Mouse (Mus musculus) kidney, adult 9 months (tissue): ENCODE results near the gene Rbm8a2.
"Not testable (repeated sequence)": the region's sequence is repeated elsewhere in the genome, so short reads cannot be mapped to it uniquely, and the experiment has no call there.

Source experiments
- DNase-seq: peaks from one replicate; pipeline ENCODE4 v3.0.0; 2022

The Rbm8a2 gene

DNA sequence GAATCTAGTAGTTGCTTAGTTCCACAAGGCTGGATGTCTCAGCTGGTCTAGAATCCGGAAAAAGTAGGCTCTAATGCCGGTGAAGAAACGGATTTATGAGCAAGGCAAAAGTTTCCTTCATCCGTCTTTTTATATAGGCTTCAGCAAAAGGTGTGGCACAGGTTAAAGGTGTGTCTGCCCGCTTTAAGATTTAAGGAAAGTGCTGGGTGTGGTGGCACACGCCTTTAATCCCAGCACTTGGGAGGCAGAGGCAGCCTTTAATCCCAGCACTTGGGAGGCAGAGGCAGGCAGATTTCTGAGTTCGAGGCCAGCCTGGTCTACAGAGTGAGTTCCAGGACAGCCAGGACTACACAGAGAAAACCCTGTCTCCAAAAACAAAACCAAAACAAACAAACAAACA, at the start of gene Rbm8a2:
Gene Rbm8a2, minus strand, starts transcription at position 101 of the 400 bp plus-strand sequence.
- not testable (repeated sequence) for DNase-seq

DNA sequence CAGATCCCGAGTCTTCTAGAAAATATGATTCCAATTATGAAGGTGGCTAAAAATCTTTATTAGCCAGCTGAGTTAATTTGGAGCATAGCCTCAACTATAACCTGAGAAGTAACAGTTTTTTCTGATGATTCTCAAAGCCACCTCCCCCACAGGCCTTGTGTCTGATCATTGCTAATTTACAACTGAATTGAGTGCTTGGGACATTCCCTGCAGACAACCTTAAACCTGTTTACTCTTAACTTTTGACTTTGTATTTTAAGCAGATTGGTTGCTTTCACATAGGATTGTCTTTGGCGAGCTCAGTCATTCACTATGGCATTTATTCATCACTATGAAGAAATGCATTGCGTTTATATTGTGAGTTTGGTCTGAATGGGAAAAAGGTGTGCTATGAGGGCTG, 49.5 kb upstream of the Rbm8a2 start:
- DNase-seq = no peak

- DNase-seq = no peak
These were observed 45.6 kb upstream of the Rbm8a2 start for GRCm38 (mm10) chr1:176024501-176024900.

DNA sequence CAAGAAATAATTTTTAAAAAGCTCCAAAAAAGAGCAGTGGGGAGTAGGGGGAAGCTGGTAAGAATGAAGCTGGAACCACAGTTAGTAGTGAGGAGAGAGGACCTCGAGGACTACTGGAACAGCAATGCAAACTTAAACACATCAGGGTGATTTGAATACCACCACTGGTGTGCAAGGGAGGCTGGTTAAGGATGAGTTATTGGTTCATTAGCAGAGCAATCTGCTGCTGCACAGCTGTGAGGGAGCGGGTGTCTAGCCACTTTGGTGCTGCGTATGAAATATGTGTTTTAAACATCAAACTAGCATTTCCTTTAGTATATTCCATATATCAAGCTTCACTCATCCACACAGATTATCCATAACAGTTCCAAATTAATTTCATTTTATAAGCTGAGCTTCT, 39.6 kb upstream of the Rbm8a2 start:
- no peak for DNase-seq

DNA sequence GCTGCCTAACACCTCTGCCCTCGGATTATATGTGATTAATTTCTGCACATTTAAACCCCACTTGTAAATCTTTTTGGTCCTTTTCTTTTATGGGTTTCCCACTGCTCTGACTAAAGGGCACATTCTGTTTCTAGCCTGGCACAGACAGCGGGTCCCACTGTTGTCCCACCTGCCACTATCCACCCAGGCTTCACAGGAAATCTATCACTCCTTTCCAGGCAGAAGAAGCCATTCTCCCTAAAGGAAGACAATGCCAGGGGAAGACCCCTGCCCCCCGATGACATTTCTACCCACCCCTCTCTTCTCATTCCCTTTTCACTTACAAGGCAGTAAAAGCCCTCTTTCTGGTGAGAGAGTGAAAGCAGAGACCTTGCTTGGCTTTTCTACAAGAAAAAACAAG, 37.2 kb upstream of the Rbm8a2 start:
- DNase-seq = no peak

- DNase-seq = no peak
These were observed 34.8 kb upstream of the Rbm8a2 start for GRCm38 (mm10) chr1:176013497-176014268.

- no peak for DNase-seq
These were observed 32.6 kb upstream of the Rbm8a2 start for GRCm38 (mm10) chr1:176011535-176011934.

GRCm38 (mm10) chr1:176011072-176011471, 32.2 kb upstream of the Rbm8a2 start:
- DNase-seq = no peak

DNA sequence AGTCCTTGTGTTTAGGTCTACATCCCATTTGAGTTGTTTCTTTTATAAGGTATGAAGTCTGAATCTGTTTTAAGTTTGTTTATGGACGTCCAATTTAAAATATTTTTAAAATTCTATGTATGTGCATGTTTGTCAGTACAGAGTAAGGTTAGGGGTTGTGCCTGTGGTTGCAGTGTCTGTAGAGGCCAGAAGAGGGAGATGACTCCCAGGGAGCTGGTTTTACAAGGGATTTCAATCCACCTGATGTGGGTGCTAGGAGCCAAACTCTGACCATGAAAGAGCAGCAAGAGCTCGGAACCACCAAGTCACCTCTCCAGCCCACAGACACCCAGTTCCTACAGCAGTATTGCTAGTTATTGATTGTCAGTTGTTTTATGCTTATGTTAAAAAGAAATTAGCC, 29.5 kb upstream of the Rbm8a2 start:
- no peak for DNase-seq

DNA sequence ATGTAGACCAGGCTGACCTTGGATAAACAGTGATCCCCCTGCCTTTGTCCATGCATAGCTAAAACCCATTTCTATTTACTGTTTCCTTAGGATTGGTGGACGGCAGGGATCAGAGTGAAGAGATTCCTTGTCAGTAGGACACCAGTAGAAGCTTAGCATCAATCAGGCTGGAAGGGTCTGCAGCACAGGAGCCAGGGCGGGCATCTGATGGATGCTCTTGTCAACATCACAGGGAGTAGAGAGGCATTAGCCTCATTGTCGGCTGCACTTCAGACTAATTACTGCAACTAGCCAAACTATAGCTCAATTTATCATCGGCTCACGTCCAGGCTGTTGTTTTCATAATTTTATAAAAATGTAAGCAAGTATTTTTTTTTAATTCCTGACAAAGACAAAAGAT, 21.7 kb upstream of the Rbm8a2 start:
- no peak for DNase-seq

- no peak for DNase-seq
These were observed 18.2 kb upstream of the Rbm8a2 start for GRCm38 (mm10) chr1:175997076-175997651.

DNA sequence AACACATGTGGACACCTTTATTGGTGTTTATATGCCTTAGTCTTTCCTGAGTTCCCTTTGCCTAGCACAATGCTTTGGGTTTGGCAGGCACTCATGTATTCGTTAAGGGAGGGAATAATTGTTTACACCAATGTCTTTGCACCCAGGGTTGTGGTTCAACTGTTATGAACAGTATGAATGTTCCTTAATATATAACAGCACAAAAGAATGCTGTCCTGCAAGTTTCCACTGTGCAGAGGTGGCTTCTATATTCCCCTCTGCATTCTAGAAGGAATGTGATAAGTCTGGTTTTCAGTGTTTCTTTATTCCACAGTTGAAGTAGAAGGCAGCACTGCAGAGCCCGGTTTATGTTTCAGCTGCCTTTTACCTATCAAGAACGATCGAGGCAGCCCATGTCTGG, 10.0 kb upstream of the Rbm8a2 start:
- DNase-seq = peak; percentile 0

DNA sequence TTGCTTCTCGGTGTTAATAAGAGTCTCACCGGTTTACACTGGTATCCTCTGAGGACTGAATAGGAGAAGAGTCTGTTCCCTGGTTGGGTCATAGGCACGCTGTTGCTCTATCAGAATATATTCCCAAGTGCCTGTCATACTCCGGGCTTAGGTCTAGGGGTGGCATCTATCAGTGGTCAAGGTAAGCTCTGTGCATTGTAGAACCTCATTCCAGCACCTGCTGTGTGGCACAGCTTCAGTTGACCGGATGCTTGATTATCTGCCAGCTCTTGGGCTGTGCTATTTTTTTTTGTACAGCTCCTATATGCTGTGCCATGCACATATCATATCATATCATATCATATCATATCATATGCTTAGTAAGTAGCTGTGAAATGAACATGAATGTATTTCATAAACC, 9.5 kb upstream of the Rbm8a2 start:
- DNase-seq = no peak

DNA sequence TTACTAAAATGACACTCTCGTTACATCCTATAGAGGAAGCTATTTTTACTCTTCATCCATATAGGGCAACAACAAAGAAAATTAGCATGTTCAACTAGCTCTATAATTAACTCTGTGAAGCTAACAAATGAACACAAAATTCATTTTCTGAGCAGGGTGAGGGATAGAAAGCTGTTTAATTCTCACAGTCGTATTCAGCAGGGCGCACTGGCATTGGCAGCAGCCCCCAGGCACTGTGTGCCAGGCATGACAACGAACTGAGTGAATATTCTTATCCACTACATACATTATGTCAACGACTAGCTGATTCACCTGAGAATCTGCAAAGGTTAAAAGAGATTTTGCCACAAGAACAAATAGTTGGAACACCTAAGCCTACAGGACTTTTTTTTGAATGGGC, 8.2 kb downstream of the Rbm8a2 start:
- DNase-seq = no peak

DNA sequence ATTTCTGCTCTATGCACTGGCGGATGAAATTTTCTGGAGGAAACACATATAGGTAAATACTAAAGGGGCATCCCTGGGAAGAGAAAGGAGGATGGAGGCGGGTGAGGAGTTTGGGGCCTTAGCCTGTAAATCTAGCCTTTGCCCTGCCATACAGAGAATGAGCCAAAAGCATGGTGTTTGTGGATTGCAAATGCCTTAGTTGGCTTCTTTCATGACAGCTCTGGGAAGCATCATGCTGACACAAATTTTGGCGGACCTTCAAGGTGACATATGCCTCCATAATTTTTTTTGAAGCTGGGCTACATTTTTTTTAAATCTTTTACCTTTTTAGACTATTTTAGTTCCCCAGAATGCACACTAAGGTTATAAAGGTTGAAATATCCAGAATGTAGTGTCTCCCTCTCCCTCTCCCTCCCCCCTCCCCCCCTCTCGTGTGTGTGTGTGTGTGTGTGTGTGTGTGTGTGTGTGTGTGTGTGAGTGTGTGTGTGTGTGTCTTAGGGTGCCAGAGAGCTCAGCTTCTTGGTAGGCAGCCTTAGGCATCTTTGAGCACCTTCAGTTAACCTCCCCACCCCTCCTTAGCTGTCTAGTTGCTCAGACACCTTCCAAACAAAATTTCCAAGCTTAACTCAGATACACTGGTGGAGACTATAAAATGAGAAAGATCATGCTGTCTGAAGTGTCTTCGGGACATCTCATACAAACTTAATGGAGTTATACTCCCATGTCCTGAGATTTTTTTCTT, 11.7 kb downstream of the Rbm8a2 start:
- DNase-seq = no peak

GRCm38 (mm10) chr1:175961786-175962185, 17.1 kb downstream of the Rbm8a2 start:
- no peak for DNase-seq

- DNase-seq = no peak
These were observed 28.1 kb downstream of the Rbm8a2 start for GRCm38 (mm10) chr1:175950851-175951250.

DNA sequence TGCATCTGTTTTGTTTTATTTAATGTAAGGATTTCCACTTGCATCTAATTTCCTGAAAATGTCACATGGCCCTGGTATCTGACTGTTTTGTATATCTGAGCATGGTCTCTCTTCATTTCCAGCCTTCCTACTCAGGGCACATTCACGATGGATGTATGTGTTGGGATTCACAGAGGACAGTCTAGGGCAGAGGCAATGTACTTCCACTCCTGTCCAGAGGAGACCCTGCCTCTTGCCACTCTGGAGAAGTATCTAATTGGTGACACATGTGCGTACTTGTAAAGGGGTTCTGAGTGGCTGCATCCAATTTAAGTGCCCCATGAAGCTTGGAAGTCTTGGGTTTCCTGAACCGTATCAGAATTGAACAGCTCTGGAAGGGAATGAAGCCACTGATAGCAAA, 28.5 kb downstream of the Rbm8a2 start:
- DNase-seq = no peak

- no peak for DNase-seq
These were observed 32.1 kb downstream of the Rbm8a2 start for GRCm38 (mm10) chr1:175946718-175947315.

DNA sequence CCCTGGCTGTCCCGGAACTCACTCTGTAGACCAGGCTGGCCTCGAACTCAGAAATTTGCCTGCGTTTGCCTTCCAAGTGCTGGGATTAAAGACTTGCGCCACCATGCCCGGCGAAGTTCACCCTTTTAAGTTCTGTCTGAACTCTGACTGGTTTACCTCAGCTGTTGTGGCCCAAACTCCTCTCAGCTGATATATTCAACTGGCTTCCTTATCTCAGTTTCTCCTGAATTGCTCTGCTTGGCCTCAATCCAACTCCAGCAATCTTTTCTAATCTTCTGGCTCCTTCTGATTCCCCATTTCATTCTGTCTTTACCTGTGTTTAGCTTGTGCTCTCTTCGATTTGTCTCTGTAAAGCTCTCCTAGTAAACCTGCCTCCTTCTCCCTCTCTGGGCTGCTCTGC, 35.7 kb downstream of the Rbm8a2 start:
- no peak for DNase-seq

- DNase-seq = no peak
These were observed 40.2 kb downstream of the Rbm8a2 start for GRCm38 (mm10) chr1:175938731-175939130.

DNA sequence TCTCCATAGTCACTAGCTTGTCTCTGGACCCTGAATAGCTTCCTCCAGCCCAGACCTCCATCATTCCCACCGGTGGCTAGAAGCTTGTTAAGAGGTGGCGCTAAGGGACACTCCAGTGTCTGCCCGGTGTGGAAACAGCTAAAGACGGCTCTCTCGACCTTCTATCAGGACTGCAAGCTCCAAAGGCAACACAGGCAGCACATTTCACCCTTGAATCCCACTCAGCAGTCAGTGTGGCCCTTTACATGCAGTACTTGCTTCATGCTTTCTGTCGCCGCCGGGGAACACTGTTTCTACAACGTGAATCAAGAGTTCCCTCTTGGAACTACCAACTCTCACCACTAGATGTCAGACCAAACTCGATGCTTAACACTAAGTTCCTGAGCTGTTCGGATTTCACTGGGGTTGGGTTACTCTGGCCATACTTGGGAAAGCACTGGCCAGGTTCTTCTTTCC, 42.6 kb downstream of the Rbm8a2 start:
- DNase-seq = peak; percentile 67

GRCm38 (mm10) chr1:175931391-175931790, 47.5 kb downstream of the Rbm8a2 start:
- DNase-seq = no peak
